Mouse (Mus musculus): Measurements from ENCODE around the gene Pepd.

Gene Pepd

DNA sequence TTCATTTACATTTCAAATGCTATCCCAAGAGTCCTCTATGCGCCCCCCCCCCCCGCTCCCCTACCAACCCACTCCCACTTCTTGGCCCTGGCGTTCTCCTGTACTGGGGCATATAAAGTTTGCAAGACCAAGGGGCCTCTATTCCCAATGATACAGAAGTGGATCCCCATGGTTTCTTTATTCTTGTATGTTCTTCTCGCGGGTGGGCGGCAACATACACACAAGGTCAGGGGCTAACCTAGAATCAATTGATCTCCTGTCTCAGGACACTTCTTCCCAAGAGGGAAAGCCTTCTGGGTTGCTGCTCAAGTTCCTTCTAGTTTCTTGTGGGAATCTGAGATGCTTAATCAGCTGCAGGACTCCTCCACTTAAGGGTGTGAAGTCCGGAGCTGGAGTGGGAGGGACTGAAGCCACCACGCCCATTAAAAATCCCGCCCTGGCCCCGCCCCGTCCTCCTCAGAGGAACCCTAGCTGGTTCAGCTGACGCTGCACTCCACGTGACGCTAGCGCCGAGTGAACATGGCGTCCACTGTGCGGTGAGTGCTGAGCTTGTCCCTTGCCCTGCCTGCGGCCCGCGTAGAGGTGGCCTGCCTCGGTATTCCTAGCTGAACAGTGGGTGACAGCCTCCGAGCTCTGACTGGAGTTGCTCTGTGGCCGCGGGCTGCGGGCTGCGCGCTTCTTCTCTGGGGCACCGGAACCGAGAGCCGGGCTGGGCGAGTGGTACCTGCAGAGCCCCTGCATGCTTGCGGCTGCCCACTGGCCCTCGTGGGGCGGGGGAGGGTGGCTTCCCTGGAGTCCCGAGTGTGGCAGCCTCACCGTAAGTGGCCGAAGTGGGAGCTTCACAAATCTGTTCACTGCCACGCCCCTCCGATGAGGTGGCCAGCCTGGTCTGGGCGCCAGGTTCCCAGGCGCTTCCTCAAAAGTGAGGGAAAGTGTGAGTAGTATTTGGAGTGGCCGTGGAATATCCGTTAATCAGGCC is at the start of gene Pepd:
TSS of gene Pepd (plus strand) at position 461 of the 979 bp plus-strand sequence.
- peak; percentile 84 for DNase-seq (ENCODE audit: low read depth)

GRCm38 (mm10) chr7:34867289-34867688 is 44.9 kb upstream of the Pepd start:
- DNase-seq (ENCODE audit: low read depth): no peak

DNA sequence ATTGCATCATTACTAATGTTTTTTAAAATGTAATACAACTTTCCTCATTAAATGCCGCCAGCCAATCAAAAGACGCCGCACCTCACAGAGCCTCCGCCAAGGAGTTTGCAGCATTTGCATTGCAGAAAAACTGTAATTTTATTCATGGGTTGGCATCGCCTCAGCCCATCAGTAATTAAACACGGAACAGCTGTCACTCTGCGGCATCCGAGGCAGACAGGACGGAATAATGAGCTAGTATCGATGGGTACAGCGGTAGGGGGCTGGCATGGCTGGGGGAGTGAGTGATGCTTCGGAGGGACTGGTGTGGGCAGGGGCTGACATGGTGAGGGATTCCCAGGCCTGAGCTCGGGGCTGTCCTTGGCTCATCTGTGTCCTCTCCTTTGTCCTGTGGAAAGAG is 42.5 kb upstream of the Pepd start:
- no peak for DNase-seq (ENCODE audit: low read depth)

GRCm38 (mm10) chr7:34876787-34877186 is 35.4 kb upstream of the Pepd start:
- no peak for DNase-seq (ENCODE audit: low read depth)

DNA sequence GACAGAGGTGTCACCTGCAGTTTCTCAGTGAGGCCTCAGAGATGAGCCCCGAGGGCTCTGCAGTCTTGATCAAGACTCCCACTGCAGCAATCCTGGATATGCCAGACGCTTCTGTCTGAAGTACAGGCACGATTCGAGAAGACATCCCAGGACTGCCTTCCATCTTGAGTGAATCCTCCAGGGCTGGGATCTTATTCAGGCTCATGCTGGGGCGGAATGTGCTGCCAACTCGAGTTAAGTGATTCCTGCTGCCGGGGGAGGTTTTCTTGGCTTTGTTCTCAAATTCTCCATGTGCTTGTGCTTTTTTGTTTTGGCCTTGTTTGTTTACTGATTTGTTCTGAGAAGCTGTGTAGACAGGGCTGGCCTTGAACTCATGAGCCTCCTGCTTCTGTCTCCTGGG is 34.4 kb upstream of the Pepd start:
- DNase-seq (ENCODE audit: low read depth): no peak

DNA sequence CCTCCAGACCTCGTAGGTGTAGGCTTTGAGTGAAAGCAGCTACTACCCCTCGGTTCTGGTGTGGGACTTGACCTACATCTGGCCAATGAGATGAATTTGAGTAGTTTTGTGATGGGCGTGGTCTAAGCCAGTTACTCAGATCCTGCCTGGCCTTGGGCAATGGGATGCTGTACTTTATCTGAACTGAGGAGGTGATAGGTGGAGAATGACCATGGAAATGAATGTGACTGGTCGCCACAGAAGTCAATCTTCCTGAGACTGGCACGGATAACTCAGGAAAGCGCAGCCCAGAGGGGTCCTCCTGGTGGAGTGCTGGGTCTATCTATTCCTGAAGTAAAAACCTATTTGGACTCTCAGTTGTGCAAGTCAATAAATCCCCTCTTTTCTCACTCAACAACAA is 23.7 kb upstream of the Pepd start:
- DNase-seq (ENCODE audit: low read depth): no peak

DNA sequence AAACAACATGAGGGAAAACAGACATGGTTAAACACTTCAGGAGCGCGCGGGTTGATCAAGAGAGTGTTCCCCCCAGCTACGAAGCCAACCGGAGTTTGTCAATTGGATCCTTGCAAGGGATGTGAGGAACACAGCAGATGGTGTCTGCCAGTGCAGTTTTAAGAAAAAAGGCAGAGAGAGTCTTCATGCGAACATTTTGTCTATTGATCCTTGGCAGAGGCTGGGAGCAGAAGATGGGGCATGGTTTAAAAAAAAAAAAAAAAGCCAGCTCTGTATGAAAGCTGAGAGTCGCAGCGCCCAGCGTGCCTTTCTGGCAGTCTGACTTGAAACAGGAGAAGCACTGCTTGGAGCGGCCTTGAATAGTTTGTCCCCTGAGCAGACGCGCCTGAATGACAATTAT is 23.3 kb upstream of the Pepd start:
- no peak for DNase-seq (ENCODE audit: low read depth)

DNA sequence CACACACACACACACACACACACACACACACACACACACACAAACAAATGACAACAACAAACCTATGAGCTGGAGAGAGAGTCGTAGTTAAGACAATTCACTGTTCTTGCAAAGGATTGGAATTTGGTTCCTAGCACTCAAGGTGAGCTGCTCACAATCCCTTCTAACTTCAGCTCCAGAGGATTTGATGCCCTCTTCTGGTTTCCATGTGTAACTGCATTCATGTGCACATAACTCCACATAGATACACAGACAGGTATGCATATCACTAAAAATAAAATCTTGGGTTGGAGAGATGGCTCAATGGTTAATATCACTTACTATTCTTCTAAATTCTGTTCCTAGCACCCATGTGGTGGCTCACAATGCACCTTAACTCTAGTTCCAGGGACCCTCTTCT is 19.3 kb upstream of the Pepd start:
- no peak for DNase-seq (ENCODE audit: low read depth)

- DNase-seq (ENCODE audit: low read depth): no peak
These were observed 15.7 kb upstream of the Pepd start for GRCm38 (mm10) chr7:34896461-34896860.

DNA sequence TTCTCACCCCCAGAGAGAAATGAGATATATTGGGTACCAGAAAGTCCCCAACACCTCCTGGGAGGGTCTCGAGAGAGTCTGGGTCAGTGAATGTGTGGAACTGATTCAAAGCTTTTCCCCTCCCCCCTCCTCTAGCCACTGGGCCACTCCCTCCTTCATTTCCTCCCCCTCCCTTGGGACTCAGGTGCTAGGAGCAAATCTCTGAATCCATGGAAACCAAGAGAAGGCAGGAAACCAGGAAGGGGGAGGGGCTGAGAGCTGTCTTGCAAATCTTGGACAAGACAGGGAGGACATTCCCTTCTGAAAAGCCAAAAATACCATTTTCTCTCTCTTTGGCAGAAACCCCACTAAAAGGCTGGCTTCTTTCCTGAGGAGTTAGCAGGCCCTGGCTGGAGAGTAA is 15.1 kb upstream of the Pepd start:
- no peak for DNase-seq (ENCODE audit: low read depth)

DNA sequence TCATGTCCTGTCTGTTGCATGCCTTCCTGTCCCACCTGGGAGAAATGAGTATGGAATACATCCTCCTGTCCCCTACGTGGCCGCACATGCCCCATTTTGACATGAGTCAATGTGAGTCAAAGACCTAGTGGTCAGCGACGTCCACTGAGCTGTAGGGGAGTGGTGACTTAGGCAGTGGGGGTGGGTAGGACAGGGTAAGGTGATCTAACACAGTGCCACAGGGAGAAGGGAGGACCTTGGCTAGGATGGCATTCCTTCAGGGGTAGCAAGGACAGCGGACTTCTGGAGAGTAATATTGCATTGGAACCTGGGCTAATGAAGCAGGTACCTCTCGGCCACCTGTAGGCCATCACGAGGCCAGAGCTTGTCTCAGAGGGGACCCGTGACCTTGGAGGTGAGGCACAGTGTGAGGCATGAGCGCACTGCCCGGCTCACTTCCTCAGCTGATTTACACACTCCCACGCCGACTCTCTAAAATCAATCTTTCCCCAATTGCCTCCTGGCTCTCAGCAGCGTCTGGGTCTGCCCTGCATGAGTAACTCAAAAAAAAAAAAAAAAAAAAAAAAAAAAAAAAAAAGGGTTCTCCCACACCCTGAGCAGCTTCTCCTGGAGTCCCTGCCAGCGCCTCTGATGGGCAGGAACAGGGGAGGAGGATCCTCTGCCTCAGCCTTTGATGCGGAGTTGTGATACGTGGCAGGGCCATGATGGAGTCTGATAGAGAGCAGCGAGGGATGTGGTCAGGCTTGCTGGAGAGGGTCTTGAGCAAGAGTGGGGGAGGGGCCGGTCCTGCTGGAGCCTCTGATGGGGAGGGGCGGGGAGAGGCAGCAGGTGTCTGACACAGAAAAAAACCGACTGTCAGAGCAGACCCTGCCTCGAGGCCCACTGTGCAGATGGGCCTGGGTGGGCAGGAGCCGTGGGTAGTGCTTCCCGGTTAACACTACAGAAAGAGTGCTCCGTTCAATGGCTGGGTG is 1.8 kb upstream of the Pepd start:
- DNase-seq (ENCODE audit: low read depth): no peak

GRCm38 (mm10) chr7:34913956-34914355 is 1.8 kb downstream of the Pepd start:
- DNase-seq (ENCODE audit: low read depth): no peak

- DNase-seq (ENCODE audit: low read depth): no peak
These were observed 3.4 kb downstream of the Pepd start for GRCm38 (mm10) chr7:34915555-34915954.

DNA sequence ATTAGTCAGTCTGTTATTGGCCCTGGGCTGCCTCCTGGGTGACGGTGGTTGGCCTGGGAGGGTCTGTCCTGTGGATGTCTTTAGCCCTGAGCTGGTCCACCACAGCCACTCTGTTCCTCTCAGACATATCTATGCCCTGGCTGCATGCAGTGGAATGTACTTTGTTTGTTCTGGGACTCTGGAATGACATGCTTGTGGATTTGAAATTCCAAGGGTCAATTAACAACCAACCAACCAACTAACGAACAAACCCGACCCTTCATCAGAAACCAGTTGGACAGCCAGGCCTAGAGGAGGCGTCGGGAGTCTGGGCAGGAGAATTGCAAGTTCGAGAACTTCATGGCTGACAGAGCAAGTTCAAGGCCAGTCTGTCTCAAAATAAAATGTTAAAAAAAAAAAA is 5.4 kb downstream of the Pepd start:
- no peak for DNase-seq (ENCODE audit: low read depth)

- no peak for DNase-seq (ENCODE audit: low read depth)
These were observed 5.8 kb downstream of the Pepd start for GRCm38 (mm10) chr7:34917998-34918397.

GRCm38 (mm10) chr7:34918416-34918815 is 6.2 kb downstream of the Pepd start:
- DNase-seq (ENCODE audit: low read depth): no peak

- DNase-seq (ENCODE audit: low read depth): no peak
These were observed 6.9 kb downstream of the Pepd start for GRCm38 (mm10) chr7:34919054-34919453.

DNA sequence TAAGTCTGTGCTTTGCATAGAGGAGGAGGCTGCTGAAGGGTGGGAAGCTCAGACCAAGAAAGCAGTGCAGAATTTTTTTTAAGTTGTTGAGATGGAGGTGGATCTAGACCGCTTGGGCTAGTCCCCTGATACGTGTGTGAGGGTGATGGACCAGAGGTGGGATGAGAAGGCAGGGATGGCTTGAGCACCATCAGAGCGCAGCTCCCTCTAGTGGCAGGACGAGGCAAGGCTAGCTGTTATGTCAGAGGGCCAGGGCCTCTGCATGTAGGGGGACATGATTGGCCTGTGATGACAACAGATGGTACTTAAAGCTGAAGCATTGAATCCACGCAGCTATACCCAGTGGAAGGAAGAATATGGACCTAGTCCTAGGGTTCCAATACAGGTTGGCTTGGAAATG is 7.6 kb downstream of the Pepd start:
- DNase-seq (ENCODE audit: low read depth): no peak

GRCm38 (mm10) chr7:34925208-34925607 is 13.0 kb downstream of the Pepd start:
- no peak for DNase-seq (ENCODE audit: low read depth)

DNA sequence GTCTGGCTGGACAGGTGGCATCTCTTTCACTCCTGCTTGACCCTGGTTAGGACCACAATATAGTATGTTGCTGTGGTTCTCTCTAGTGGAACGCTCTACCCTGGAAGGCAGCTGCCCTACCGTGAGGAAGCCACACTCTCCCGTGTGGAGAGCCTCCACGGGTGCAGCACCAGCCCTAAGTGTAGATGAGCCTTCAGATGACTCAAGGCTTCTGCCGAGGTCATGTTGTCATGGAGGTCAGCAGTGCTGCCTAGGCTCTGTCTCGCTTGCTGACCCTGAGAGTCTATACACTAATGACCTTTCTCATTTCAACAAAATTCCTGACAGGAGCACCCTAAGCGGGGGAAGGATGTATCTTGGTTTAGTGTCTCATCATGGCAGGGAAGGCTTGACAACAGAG is 13.8 kb downstream of the Pepd start:
- DNase-seq (ENCODE audit: low read depth): no peak

GRCm38 (mm10) chr7:34929614-34930262 is 17.6 kb downstream of the Pepd start:
- peak; percentile 77 for DNase-seq (ENCODE audit: low read depth)

GRCm38 (mm10) chr7:34930263-34930757 is 18.1 kb downstream of the Pepd start:
- DNase-seq (ENCODE audit: low read depth): no peak

All from fibroblast of lung, adult 2 months (primary cell).